Mouse (Mus musculus) left cerebral cortex, adult 2 months (tissue): ENCODE measurements around the gene Atpaf1. TPM values are rescaled to one million over a fixed set of nuclear protein-coding genes. Genes with fewer than 3 reads are reported as not detected.
A peak's percentile ranks its signal among the peaks of the same experiment; 100 is the strongest.

Experiments
- DNase-seq, 2 experiments: peaks; one replicate each; pipeline ENCODE4 v3.0.0; 2021 to 2022; ENCODE audit warnings: low spot score in 2 of 2, mixed read lengths in 1 of 2; ENCODE audit errors: extremely low spot score in 1 of 2
- H3K27ac ChIP-seq: fragments of 200-600 bp; 2 replicates; pipeline ENCODE4 v1.8.1; 2022
- H3K4me3 ChIP-seq: fragments of 200-600 bp; 2 replicates; pipeline ENCODE4 v1.8.1; 2022
- CTCF ChIP-seq: fragments of 200-600 bp; IDR thresholded peaks from 2 replicates; pipeline ENCODE4 v1.8.1; 2022; ENCODE audit warnings: antibody characterized with exemption, mild to moderate bottlenecking, moderate library complexity
- intact Hi-C: fragments of 180-260 bp; cut with DNase I; formaldehyde crosslinking; loops from one replicate; pipeline ENCODE4 v1.15.1; 2025
- total RNA-seq, 2 experiments: library from RNA; stranded (reverse); gene quantifications; 2 replicates each; pipeline ENCODE4 v1.2.3; 2021

Atpaf1 gene
- total RNA-seq, 2 experiments from 2014 or later: 74.6 to 74.8 TPM

DNA sequence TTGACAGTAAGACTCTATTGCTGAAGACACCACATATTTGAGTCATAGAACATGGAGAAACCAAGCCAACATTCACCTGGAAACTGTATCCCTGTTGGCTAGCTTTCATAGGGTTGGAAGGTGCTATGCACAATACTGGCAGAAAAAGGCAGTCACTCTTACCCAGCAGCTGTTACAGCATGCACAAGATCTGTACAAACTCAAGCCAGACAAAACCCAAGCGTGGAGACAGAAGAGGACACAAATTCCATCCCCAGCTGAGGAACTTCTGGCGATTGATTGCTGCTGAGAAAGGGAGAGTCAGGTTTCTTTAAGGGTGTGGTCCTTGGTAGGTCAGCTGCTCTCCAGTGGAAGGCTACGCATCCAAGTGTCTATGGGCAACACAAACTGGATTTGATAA lies 35.6 kb downstream of the Atpaf1 start:
- Histone ChIP-seq H3K27ac (no peak overlapping the region), H3K4me3 (no peak overlapping the region)
- no peak for DNase-seq
- intact Hi-C loops: no loop called here
- TF ChIP-seq CTCF: no peak

DNA sequence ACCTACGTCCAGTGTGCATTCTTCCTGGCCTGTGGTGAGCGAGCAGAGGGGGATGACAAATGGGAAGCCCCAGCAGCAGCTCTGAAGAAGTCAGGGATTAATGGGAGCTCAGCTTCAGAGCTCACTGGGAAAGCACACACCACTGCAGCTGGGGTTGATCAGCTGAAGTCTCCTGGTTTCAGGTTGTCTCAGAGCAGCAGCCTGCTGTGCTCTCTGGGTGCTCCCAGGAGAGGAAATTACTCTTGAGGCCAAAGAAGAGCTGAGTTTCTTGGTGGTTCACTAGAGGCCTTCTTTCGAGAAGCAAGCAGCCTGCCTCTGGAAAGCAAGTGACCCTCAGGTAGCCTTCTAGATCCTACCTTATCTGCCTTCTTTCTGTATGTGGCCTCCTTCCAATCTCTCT lies 36.3 kb downstream of the Atpaf1 start:
- Histone ChIP-seq H3K27ac (no peak overlapping the region), H3K4me3 (no peak overlapping the region)
- no peak for TF ChIP-seq CTCF
- DNase-seq: no peak
- intact Hi-C loops: no loop called here

DNA sequence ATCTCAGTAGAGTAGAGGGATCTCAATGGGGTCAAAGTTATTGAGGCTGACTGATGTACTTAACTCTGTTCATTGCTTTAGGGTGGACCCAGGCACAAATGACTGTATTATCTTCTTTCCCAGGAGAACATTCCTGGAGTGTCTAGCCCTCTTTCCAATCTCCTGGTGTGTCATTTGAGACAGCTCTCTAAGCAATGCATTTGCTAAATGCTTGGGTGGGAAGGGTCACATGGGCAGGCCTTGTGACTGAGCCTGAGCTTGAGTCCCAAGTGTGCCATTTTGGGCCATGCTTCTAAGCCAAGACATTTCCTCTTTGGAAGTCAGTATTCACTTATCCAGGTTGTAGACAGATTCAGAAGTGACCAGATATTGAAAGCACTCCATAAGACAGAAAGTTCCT lies 36.8 kb downstream of the Atpaf1 start:
- intact Hi-C loops: no loop called here
- DNase-seq: no peak
- H3K27ac ChIP-seq: no peak overlapping the region
- no peak for TF ChIP-seq CTCF
- H3K4me3 ChIP-seq: no peak overlapping the region

DNA sequence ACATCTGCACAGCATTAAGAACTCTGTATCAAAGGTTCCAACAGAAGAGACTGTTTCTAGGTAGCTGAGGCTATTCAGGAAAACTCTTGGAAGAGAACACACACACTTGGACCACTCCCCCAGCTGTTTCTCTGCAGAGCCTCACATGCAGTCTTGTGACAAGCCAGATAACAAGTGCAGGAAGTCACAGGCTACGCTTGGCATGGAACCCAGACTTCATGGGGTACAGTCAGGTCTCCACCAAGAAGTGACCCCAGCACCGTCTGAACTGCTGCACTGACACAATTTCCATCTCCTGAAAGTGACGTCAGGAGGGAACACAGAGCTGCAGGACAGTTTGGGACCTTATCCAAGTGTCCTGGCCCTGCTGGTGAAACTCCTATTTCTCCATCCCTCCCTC lies 37.3 kb downstream of the Atpaf1 start:
- intact Hi-C loops: no loop called here
- H3K4me3 ChIP-seq: no peak overlapping the region
- H3K27ac ChIP-seq: no peak overlapping the region
- DNase-seq: no peak
- no peak for TF ChIP-seq CTCF

DNA sequence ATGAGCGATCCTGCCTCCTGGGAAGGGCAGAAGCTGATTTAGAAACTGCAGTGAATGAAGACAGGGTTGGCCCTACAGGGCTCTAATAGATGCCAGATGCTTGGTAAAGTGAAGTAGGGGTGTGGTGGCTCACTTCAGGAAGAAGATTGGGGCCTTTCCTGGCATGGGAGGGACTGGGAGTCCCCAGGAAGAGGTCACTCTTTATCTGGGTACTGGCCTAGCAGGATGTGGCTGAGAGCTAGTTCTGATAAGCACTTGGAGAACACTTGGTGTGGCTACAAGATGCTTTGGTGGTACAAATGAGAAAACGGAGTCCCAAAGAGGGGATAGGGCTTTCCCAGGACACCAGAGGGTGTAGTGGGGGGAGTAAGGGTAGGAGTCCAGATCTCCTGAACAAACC lies 39.6 kb downstream of the Atpaf1 start:
- no peak for TF ChIP-seq CTCF
- no peak overlapping the region for H3K4me3 ChIP-seq
- H3K27ac ChIP-seq: no peak overlapping the region
- intact Hi-C loops: no loop called here
- DNase-seq: no peak

DNA sequence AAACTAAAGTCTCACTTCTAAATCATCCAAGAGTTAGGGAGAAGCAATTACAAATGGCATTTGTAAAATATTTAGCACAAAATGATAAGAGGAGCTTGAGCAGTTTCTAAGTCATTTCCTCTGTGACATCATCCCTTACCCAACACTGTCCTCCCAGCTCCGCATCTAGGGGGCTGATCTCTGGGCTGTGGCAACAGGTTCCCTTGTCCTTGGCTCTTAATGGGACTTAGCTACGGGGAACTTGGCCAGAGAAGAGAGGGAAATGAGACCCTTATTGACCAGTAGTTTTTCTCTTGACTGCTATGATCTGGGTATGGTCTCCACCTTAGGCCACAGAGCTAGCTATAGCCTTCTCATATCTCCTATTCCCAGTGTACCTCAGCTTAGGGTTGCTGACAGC lies 40.7 kb downstream of the Atpaf1 start:
- intact Hi-C loops: no loop called here
- TF ChIP-seq CTCF: no peak
- Histone ChIP-seq H3K4me3 (no peak overlapping the region), H3K27ac (no peak overlapping the region)
- DNase-seq: no peak

DNA sequence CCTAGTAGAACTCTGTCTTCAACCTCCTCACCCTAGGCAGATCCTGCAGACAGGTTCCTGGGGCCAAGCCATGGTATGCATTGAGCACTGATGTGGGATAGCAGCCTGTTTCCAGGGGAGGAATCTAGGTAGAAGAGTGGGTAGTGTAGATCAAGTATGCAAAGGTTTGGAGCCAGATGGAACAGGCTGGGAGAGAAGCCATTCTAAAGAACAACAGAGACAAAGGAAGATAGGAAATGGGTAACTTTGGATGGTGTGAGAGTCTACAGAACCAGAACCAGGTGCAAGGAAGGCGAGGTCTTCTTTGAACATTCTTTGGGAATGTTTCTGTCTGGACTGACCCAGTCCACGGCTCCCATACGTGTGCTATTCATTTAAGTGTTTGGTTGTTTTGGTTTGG lies 42.5 kb downstream of the Atpaf1 start:
- no peak for DNase-seq
- intact Hi-C loops: no loop called here
- no peak overlapping the region for H3K27ac ChIP-seq
- TF ChIP-seq CTCF: no peak
- no peak overlapping the region; the same call in 1 of the 2 replicates for H3K4me3 ChIP-seq

DNA sequence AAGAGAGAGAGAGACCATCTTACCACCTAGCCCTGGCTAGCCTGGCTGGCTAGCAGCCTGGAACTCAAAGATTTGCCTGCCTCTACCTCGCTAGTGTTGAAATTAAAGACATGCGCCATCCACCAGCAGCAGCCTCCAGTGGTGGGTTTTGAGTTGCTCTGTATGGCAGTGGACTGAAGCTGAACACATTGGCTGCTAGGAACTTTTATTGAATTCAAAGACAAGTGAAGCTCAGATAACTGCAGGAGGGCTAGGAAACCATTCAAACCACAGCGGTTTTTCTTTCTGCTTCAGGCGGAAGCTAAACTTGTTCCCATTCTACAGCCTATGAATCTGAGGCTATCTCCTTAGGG lies 42.9 kb downstream of the Atpaf1 start:
- no peak for DNase-seq
- no peak; the same call in 1 of the 2 replicates for TF ChIP-seq CTCF
- intact Hi-C loops: no loop called here
- peak overlapping the region; percentile 87; the same call in 1 of the 2 replicates for H3K27ac ChIP-seq
- H3K4me3 ChIP-seq: peak overlapping the region; percentile 91

DNA sequence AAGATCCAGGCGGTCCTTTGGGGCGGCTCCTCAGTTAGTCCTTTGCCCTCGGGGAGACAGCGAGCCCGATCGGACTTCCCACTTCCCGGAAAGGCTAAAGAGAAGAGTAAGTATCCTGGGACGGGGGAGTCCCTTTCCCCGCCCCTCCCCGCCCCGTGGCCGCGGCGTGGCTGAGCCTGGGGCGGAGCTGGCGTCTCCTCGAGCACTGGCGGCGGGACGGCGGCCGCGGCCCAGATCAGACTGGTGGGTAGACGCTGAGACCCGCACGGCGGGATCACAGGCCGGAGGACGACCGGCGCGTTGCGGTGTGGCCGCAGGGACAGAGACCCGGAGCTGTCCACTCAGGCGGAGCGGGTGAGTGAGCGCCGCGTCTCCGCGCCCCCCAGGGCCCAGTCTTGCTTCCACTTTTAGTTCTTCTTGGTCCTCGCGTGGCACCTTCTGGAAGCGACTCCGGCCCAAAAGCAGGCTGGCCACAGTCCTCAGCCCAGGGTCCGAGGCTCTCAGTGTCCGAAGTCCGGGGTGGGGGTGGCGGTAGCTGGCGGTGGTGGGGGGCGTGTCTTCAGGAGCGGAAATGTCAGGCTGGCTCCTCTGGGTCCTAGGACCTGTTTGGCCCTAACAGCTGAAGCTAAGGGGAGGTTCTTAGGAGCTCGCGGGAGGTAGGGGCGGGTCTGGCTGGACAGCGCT lies 43.4 kb downstream of the Atpaf1 start, which contains the start of gene Mob3c:
Gene Mob3c, plus strand, starts transcription at position 205 of the 684 bp plus-strand sequence.
- Histone ChIP-seq H3K27ac (peak within 1 kb of the TSS; percentile 87), H3K4me3 (peak within 1 kb of the TSS; percentile 91)
- DNase-seq: peak; percentile 56 to 58
- intact Hi-C loops: no loop called here
- TF ChIP-seq CTCF: no peak

DNA sequence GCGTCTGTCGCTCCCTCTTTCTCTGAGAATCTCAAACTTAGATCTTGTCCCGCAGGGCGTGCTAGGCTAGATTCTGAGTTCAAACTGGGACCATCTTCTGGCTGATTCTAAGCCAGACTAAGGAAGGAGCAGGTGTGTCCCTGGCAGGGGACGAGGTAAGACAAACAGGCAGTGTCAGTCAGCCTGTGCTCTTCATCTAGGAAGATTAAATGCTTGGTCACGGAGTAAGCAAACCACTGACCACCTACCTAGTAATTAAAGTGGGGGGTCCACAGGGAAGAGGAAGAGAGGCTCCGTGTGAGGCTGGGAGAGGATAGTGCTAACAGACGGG lies 43.9 kb downstream of the Atpaf1 start:
- intact Hi-C loops: no loop called here
- no peak overlapping the region for H3K27ac ChIP-seq
- TF ChIP-seq CTCF: no peak

DNA sequence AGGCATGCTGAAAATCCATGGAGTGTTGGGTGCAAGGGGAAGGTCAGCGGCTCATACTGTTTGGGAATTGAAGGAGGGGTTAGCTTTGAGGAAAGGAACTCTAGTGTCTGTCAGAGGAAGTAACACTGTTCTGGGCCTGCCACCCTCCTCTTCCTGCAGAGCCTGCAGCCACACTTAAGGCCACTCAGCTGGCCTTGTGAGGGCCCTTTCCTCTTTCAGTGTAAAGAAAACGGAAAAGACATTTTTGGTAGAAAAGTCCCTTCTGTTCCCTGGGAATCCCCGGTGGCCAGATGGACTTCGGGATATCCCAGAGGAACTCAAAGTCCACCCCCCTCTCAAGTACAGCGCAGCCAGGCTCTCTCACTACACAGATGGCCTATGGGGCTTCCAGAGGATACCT lies 45.9 kb downstream of the Atpaf1 start:
- DNase-seq: no peak
- TF ChIP-seq CTCF: no peak
- Histone ChIP-seq H3K27ac (no peak overlapping the region), H3K4me3 (no peak overlapping the region)
- intact Hi-C loops: no loop called here

More for the DNA sequence above, 43.9 kb downstream of the Atpaf1 start:
- H3K4me3 ChIP-seq: peak overlapping the region; percentile 91
- no peak for DNase-seq

DNA sequence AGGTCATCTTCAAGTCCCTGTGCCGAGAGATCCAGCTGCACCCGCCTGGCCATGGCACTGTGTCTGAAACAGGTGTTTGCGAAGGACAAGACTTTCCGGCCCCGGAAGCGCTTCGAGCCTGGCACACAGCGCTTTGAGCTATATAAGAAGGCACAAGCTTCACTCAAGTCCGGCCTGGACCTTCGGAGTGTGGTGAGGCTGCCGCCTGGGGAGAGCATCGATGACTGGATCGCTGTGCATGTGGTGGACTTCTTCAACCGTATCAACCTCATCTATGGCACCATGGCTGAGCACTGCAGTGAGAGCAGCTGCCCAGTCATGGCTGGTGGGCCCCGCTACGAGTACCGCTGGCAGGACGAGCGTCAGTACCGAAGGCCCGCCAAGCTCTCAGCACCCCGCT lies 46.6 kb downstream of the Atpaf1 start:
- DNase-seq: no peak
- intact Hi-C loops: no loop called here
- Histone ChIP-seq H3K27ac (no peak overlapping the region), H3K4me3 (no peak overlapping the region)
- no peak for TF ChIP-seq CTCF

DNA sequence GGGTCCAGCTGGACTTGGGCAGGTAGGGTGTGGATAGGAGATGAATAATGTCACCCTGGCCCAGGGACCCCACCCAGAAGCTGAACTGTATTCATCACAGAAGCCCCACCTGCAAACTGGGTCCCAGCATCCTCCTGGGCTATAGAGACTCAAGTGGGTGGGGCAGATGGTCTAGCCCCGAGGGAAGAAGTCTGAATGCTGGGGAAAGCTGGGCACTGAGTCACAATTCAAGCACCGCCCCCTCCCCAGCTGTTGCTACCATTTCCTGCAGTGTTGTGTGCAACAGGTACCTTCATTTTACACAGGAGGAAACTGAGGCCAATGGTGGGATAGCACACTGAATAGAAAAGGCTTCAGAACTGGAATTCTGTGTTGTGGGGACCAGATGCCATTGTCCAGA lies 47.4 kb downstream of the Atpaf1 start:
- intact Hi-C loops: no loop called here
- H3K4me3 ChIP-seq: no peak overlapping the region
- no peak overlapping the region for H3K27ac ChIP-seq
- DNase-seq: no peak
- TF ChIP-seq CTCF: no peak
